In the genomic region with DNA sequence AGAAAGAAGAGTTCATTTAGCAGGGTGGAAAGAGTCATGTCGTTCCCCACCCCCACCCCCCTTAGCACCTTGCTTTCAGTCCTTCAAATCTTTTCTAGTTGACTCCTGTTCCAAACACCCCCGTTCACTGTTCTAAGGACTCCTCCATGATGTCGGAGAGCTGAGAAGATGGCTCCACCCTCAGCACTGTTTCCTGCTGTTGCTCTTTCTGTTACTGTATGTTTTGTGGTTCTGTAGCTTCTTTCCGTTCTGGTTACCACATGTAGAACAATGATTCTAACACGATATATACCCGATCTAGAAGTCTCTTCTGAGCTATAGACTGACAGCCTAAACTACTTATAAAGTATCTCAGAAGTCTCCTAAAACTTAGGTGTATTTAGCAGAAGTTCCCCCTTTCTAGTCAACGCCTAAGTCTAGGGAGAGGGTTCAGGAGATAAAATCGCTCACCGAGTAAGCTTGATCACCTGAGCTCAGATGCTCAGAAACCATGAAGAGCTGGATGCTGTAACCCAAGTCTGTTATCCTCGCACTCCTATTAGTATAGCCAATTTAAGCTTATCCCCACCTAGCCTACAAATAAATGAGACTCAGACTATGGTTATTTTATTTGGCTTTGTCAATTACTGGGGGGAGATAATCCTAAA, we compare ENCODE assay signal across 16 mouse cellular contexts.
DNase-seq lines count a peak whose midpoint lies in the region; ATAC-seq lines count a peak whose summit lies in the region.
"Had no signal": no experiment of that assay in that cellular context is flagged by ENCODE, and none has a peak within 500 bp of the region (broad histone marks: within the 10 kb centered on the region; RNA-seq: fewer than 3 reads in every experiment).

No protein-coding gene starts in this region.

- H3K4me3 ChIP-seq in heart, embryonic 16.5 days (ENCODE audit: low read length), result no peak overlapping the region
- H3K4me3 ChIP-seq: embryonic facial prominence, embryonic 15.5 days; forebrain, embryonic 15.5 days; gastrocnemius, adult 2 months; heart, embryonic 12.5 days; midbrain, embryonic 13.5 days had no signal

- H3K9ac ChIP-seq in heart, embryonic 16.5 days (ENCODE audit: low read length), result no peak overlapping the region
- H3K9ac ChIP-seq: embryonic facial prominence, embryonic 15.5 days; forebrain, embryonic 15.5 days; heart, embryonic 12.5 days; hindbrain, embryonic 14.5 days; midbrain, embryonic 13.5 days had no signal

- 81% methylated on average over 10 of the region's 10 CpGs for WGBS in heart, embryonic 16.5 days

- H3K27me3 ChIP-seq in heart, embryonic 16.5 days (ENCODE audit: control insufficient read depth, insufficient read depth, low read length), result no peaks in the 10 kb centered on the region
- no peaks in the 10 kb centered on the region for H3K27me3 ChIP-seq in splenic B cell, adult 2 months (ENCODE audit: control insufficient read depth, insufficient read depth, low read length, poor library complexity, severe bottlenecking)
- H3K27me3 ChIP-seq: embryonic facial prominence, embryonic 15.5 days; forebrain, embryonic 15.5 days; heart, embryonic 12.5 days; midbrain, embryonic 13.5 days had no signal

- H3K36me3 ChIP-seq in heart, embryonic 16.5 days (ENCODE audit: control insufficient read depth, insufficient read depth), result no peaks in the 10 kb centered on the region
- H3K36me3 ChIP-seq in splenic B cell, adult 2 months (ENCODE audit: control insufficient read depth, insufficient read depth, low read length, poor library complexity, severe bottlenecking), result no peaks in the 10 kb centered on the region
- H3K36me3 ChIP-seq: embryonic facial prominence, embryonic 15.5 days; forebrain, embryonic 15.5 days; G1E; heart, embryonic 12.5 days; midbrain, embryonic 13.5 days had no signal

- no peak for DNase-seq in heart, postnatal 10 days
- DNase-seq in CD8-positive naive resting alpha-beta T cell, adult 2 months (ENCODE audit: low read depth in 2 of 2, low spot score in 2 of 2), result peak; percentile 57 to 59
- DNase-seq in induced T-regulatory cell, adult 2 months (ENCODE audit: low read depth), result peak; percentile 86
- peak; percentile 49 for DNase-seq in splenic B cell, adult 2 months (ENCODE audit: low read depth, low spot score)
- no peak for DNase-seq in right cerebral cortex, postnatal 25 days
- no peak for DNase-seq in kidney, postnatal 14 days
- DNase-seq in frontal cortex, postnatal 36 days (ENCODE audit: low spot score in 2 of 2), result no peak
- DNase-seq: adrenal gland, postnatal 36 days; gastrocnemius, adult 2 months had no signal

- no peaks in the 10 kb centered on the region for H3K4me1 ChIP-seq in heart, embryonic 16.5 days (ENCODE audit: control insufficient read depth, insufficient read depth, low read length)
- H3K4me1 ChIP-seq: embryonic facial prominence, embryonic 15.5 days; forebrain, embryonic 15.5 days; midbrain, embryonic 13.5 days had no signal

- intact Hi-C loops in heart, postnatal 10 days (cut with DNase I), result no loop called here

- H3K27ac ChIP-seq in heart, embryonic 16.5 days (ENCODE audit: low read length), result no peak overlapping the region
- H3K27ac ChIP-seq: embryonic facial prominence, embryonic 15.5 days; forebrain, embryonic 15.5 days; gastrocnemius, adult 2 months; hindbrain, embryonic 14.5 days; midbrain, embryonic 13.5 days had no signal

- no peak overlapping the region for H3K4me2 ChIP-seq in heart, embryonic 16.5 days (ENCODE audit: low read depth, low read length)
- H3K4me2 ChIP-seq: embryonic facial prominence, embryonic 15.5 days; forebrain, embryonic 15.5 days; heart, embryonic 12.5 days; hindbrain, embryonic 14.5 days; midbrain, embryonic 13.5 days had no signal

- ATAC-seq in heart, embryonic 16.5 days (replicated peaks; ENCODE audit: extremely low read depth, insufficient read depth, low FRiP score), result peak; percentile 45; the same call in 1 of the 2 replicates
- ATAC-seq: forebrain, embryonic 15.5 days; midbrain, embryonic 13.5 days had no signal

- peaks cover 2% of the 10 kb centered on the region; the same call in 1 of the 2 replicates for H3K9me3 ChIP-seq in heart, embryonic 16.5 days (replicated peaks; ENCODE audit: control insufficient read depth, low read length)
- H3K9me3 ChIP-seq: embryonic facial prominence, embryonic 15.5 days; forebrain, embryonic 15.5 days; G1E; midbrain, embryonic 13.5 days had no signal

Comparison
In these comparisons a context has a peak if more than half of its experiments do, and no peak if none do; other contexts are left out.
1. DNase-seq: peak in CD8-positive naive resting alpha-beta T cell, adult 2 months (2 of 2), induced T-regulatory cell, adult 2 months (single experiment) and splenic B cell, adult 2 months (single experiment); none in heart, postnatal 10 days (0 of 2), right cerebral cortex, postnatal 25 days (single experiment), kidney, postnatal 14 days (single experiment) and frontal cortex, postnatal 36 days (0 of 2).